Mouse (Mus musculus): ENCODE data around the gene Gm14190. TPM values are rescaled to one million over a fixed set of nuclear protein-coding genes. Genes with fewer than 3 reads are reported as not detected.
"Not testable (repeated sequence)": the region's sequence is repeated elsewhere in the genome, so short reads cannot be mapped to it uniquely, and the experiment has no call there.

Gene Gm14190
- total RNA-seq (2014; rRNA removed): not detected in 2 replicates
- not detected in 2 replicates for polyA plus RNA-seq (2015; fragmentation: Nextera tagmentation; extraction: Ambion mirVana)

GRCm38 (mm10) chr11:99690463-99690862 is at the start of gene Gm14190:
Gene Gm14190, minus strand, starts transcription at chr11:99690740.
- no peak for ATAC-seq (ENCODE audit: low FRiP score)
- H3K4me2 ChIP-seq (ENCODE audit: low read depth, low read length, poor library complexity, severe bottlenecking): no peak within 1 kb of the TSS
- H3K4me1 ChIP-seq (ENCODE audit: insufficient read depth, low read length): no peaks in the 10 kb centered on the region
- no peaks in the 10 kb centered on the region for H3K36me3 ChIP-seq (ENCODE audit: insufficient read depth, low read length)
- no peak for DNase-seq (ENCODE audit: low spot score)
- TF ChIP-seq CTCF (IDR thresholded peaks at IDR 0.05): no peak
- H3K9ac ChIP-seq (replicated peaks; ENCODE audit: low read length, poor library complexity, severe bottlenecking): no peak within 1 kb of the TSS
- WGBS: 92% methylated on average over 1 of the region's 1 CpGs
- H3K27me3 ChIP-seq (ENCODE audit: insufficient read depth, low read length): no peaks in the 10 kb centered on the region
- no peaks in the 10 kb centered on the region for H3K9me3 ChIP-seq (ENCODE audit: low read length)
- no peak within 1 kb of the TSS for H3K4me3 ChIP-seq (ENCODE audit: low read depth, low read length)
- H3K27ac ChIP-seq (ENCODE audit: low read depth, low read length): no peak within 1 kb of the TSS

GRCm38 (mm10) chr11:99734190-99734589 is 43.6 kb upstream of the Gm14190 start, which contains the start of gene Gm14180:
Gene Gm14180, minus strand, starts transcription at chr11:99734290.
- Histone ChIP-seq H3K9ac (replicated peaks; ENCODE audit: low read length, poor library complexity, severe bottlenecking) (no peak within 1 kb of the TSS), H3K36me3 (ENCODE audit: insufficient read depth, low read length) (no peaks in the 10 kb centered on the region), H3K4me3 (ENCODE audit: low read depth, low read length) (no peak within 1 kb of the TSS), H3K27ac (ENCODE audit: low read depth, low read length) (no peak within 1 kb of the TSS), H3K4me1 (ENCODE audit: insufficient read depth, low read length) (no peaks in the 10 kb centered on the region), H3K4me2 (ENCODE audit: low read depth, low read length, poor library complexity, severe bottlenecking) (no peak within 1 kb of the TSS), H3K27me3 (ENCODE audit: insufficient read depth, low read length) (no peaks in the 10 kb centered on the region), H3K9me3 (ENCODE audit: low read length) (no peaks in the 10 kb centered on the region)
- no peak for ATAC-seq (ENCODE audit: low FRiP score)
- DNase-seq (ENCODE audit: low spot score): no peak
- TF ChIP-seq CTCF (IDR thresholded peaks at IDR 0.05): no peak
- WGBS: 64% methylated on average over 2 of the region's 2 CpGs

GRCm38 (mm10) chr11:99724061-99724460 is 33.5 kb upstream of the Gm14190 start:
- WGBS: 88% methylated on average over 2 of the region's 2 CpGs
- H3K9ac ChIP-seq (replicated peaks; ENCODE audit: low read length, poor library complexity, severe bottlenecking): no peak overlapping the region
- no peaks in the 10 kb centered on the region for H3K27me3 ChIP-seq (ENCODE audit: insufficient read depth, low read length)
- no peaks in the 10 kb centered on the region for H3K36me3 ChIP-seq (ENCODE audit: insufficient read depth, low read length)
- no peaks in the 10 kb centered on the region for H3K4me1 ChIP-seq (ENCODE audit: insufficient read depth, low read length)
- H3K4me2 ChIP-seq (ENCODE audit: low read depth, low read length, poor library complexity, severe bottlenecking): no peak overlapping the region
- no peak for ATAC-seq (ENCODE audit: low FRiP score)
- DNase-seq (ENCODE audit: low spot score): no peak
- no peak overlapping the region for H3K27ac ChIP-seq (ENCODE audit: low read depth, low read length)
- no peaks in the 10 kb centered on the region for H3K9me3 ChIP-seq (ENCODE audit: low read length)
- no peak for TF ChIP-seq CTCF (IDR thresholded peaks at IDR 0.05)
- H3K4me3 ChIP-seq (ENCODE audit: low read depth, low read length): no peak overlapping the region

GRCm38 (mm10) chr11:99718759-99719158 is 28.2 kb upstream of the Gm14190 start:
- ATAC-seq (ENCODE audit: low FRiP score): no peak
- WGBS: 95% methylated on average over 1 of the region's 1 CpGs
- H3K9me3 ChIP-seq (ENCODE audit: low read length): no peaks in the 10 kb centered on the region
- no peak overlapping the region for H3K4me3 ChIP-seq (ENCODE audit: low read depth, low read length)
- H3K9ac ChIP-seq (replicated peaks; ENCODE audit: low read length, poor library complexity, severe bottlenecking): no peak overlapping the region
- DNase-seq (ENCODE audit: low spot score): no peak
- H3K27me3 ChIP-seq (ENCODE audit: insufficient read depth, low read length): no peaks in the 10 kb centered on the region
- H3K4me2 ChIP-seq (ENCODE audit: low read depth, low read length, poor library complexity, severe bottlenecking): no peak overlapping the region
- H3K27ac ChIP-seq (ENCODE audit: low read depth, low read length): no peak overlapping the region
- TF ChIP-seq CTCF (IDR thresholded peaks at IDR 0.05): no peak
- H3K4me1 ChIP-seq (ENCODE audit: insufficient read depth, low read length): no peaks in the 10 kb centered on the region
- no peaks in the 10 kb centered on the region for H3K36me3 ChIP-seq (ENCODE audit: insufficient read depth, low read length)

GRCm38 (mm10) chr11:99685235-99685634 is 5.3 kb downstream of the Gm14190 start:
- H3K27ac ChIP-seq (ENCODE audit: low read depth, low read length); ATAC-seq (ENCODE audit: low FRiP score); H3K36me3 ChIP-seq (ENCODE audit: insufficient read depth, low read length); H3K27me3 ChIP-seq (ENCODE audit: insufficient read depth, low read length); H3K4me1 ChIP-seq (ENCODE audit: insufficient read depth, low read length); H3K9ac ChIP-seq (replicated peaks; ENCODE audit: low read length, poor library complexity, severe bottlenecking); H3K9me3 ChIP-seq (ENCODE audit: low read length); H3K4me2 ChIP-seq (ENCODE audit: low read depth, low read length, poor library complexity, severe bottlenecking); DNase-seq (ENCODE audit: low spot score); H3K4me3 ChIP-seq (ENCODE audit: low read depth, low read length): not testable (repeated sequence)
- 89% methylated on average over 1 of the region's 1 CpGs for WGBS

- DNase-seq (ENCODE audit: low spot score) (no peak), ATAC-seq (ENCODE audit: low FRiP score) (no peak)
- no peaks in the 10 kb centered on the region for H3K9me3 ChIP-seq (ENCODE audit: low read length)
- no peak overlapping the region for H3K9ac ChIP-seq (replicated peaks; ENCODE audit: low read length, poor library complexity, severe bottlenecking)
- H3K27ac ChIP-seq (ENCODE audit: low read depth, low read length): no peak overlapping the region
- no peak overlapping the region for H3K4me3 ChIP-seq (ENCODE audit: low read depth, low read length)
- WGBS: 77% methylated on average over 2 of the region's 2 CpGs
- no peaks in the 10 kb centered on the region for H3K36me3 ChIP-seq (ENCODE audit: insufficient read depth, low read length)
- H3K27me3 ChIP-seq (ENCODE audit: insufficient read depth, low read length): no peaks in the 10 kb centered on the region
- no peaks in the 10 kb centered on the region for H3K4me1 ChIP-seq (ENCODE audit: insufficient read depth, low read length)
- H3K4me2 ChIP-seq (ENCODE audit: low read depth, low read length, poor library complexity, severe bottlenecking): no peak overlapping the region
- no peak for TF ChIP-seq CTCF (IDR thresholded peaks at IDR 0.05)
Observed at GRCm38 (mm10) chr11:99683481-99683880, 7.1 kb downstream of the Gm14190 start.

All from midbrain, postnatal 0 days (tissue).